17 mouse cellular contexts compared by ENCODE assay signal in the genomic region with DNA sequence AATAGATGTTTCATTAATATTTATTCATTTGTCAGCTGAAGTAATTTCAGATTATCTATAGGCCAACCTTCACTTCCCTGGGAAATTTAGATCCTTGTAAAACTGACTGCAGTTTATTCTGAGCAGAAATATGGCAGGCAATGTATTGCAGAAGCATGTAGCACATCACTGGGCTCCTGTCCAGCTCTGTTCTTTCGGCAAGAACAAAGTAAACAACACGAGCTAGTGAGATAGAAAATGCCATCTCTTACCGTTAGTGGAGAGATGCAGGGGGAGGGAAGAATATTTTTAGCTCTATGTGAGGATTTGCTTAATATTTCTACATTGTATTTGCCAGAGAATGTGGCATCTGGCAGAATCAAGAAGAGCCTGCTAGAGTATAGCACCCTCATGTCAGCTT. TPM values are rescaled to one million over a fixed set of nuclear protein-coding genes. Genes with fewer than 3 reads are reported as not detected.
A peak's percentile ranks its signal among the peaks of the same experiment; 100 is the strongest.
DNase-seq lines count a peak whose midpoint lies in the region; ATAC-seq and TF ChIP-seq lines count a peak whose summit lies in the region.
"Had no signal": no experiment of that assay in that cellular context is flagged by ENCODE, and none has a peak within 500 bp of the region (broad histone marks: within the 10 kb centered on the region; RNA-seq: fewer than 3 reads in every experiment).

No protein-coding gene starts in this region.

- no peaks in the 10 kb centered on the region for H3K9me3 ChIP-seq in forebrain, embryonic 16.5 days (ENCODE audit: control insufficient read depth, low read length)
- no peaks in the 10 kb centered on the region for H3K9me3 ChIP-seq in neural tube, embryonic 15.5 days (replicated peaks)
- H3K9me3 ChIP-seq: embryonic facial prominence, embryonic 13.5 days; midbrain, embryonic 15.5 days; neural tube, embryonic 13.5 days had no signal

- no peaks in the 10 kb centered on the region for H3K4me1 ChIP-seq in forebrain, embryonic 16.5 days (replicated peaks; ENCODE audit: control insufficient read depth, insufficient read depth, low read length)
- H3K4me1 ChIP-seq in neural tube, embryonic 15.5 days, result no peaks in the 10 kb centered on the region
- H3K4me1 ChIP-seq: embryonic facial prominence, embryonic 13.5 days; midbrain, embryonic 15.5 days; neural tube, embryonic 13.5 days had no signal

- H3K36me3 ChIP-seq in forebrain, embryonic 16.5 days (ENCODE audit: control insufficient read depth, insufficient read depth), result no peaks in the 10 kb centered on the region
- no peaks in the 10 kb centered on the region for H3K36me3 ChIP-seq in neural tube, embryonic 15.5 days
- H3K36me3 ChIP-seq: embryonic facial prominence, embryonic 13.5 days; midbrain, embryonic 15.5 days; neural tube, embryonic 13.5 days had no signal

- no peak for TF ChIP-seq CTCF in layer of hippocampus, adult 2 months (conservative IDR thresholded peaks at IDR 0.05)

- WGBS in forebrain, embryonic 16.5 days, result 35% methylated on average over 3 of the region's 3 CpGs
- 52% methylated on average over 3 of the region's 3 CpGs for WGBS in neural tube, embryonic 15.5 days

- peak; percentile 88 for ATAC-seq in forebrain, embryonic 16.5 days
- no peak for ATAC-seq in neural tube, embryonic 15.5 days (ENCODE audit: low FRiP score)
- ATAC-seq: inflammation-experienced regulatory T-cells, adult 6 months; liver, postnatal 0 days; midbrain, embryonic 15.5 days had no signal

- DNase-seq in left cerebral cortex, adult 18-20 months (ENCODE audit: low spot score in 2 of 2), result peak; percentile 41 to 52
- no peak for DNase-seq in left cerebral cortex, adult 11 months (ENCODE audit: low spot score)
- DNase-seq in layer of hippocampus, adult 2 months (ENCODE audit: low spot score in 2 of 2), result peak; percentile 50 to 71
- DNase-seq in right cerebral cortex, adult 2 months (ENCODE audit: low spot score in 2 of 2), result peak; percentile 61 to 64
- DNase-seq in embryo, embryonic 11 days, result no peak
- DNase-seq: gastrocnemius, adult 2 months; heart, postnatal 36 days; kidney, postnatal 10 days; liver, postnatal 0 days had no signal

- no peak overlapping the region for H3K4me3 ChIP-seq in forebrain, embryonic 16.5 days (replicated peaks; ENCODE audit: low read length)
- no peak overlapping the region for H3K4me3 ChIP-seq in layer of hippocampus, adult 2 months
- H3K4me3 ChIP-seq in neural tube, embryonic 15.5 days (replicated peaks), result no peak overlapping the region
- H3K4me3 ChIP-seq: embryonic facial prominence, embryonic 13.5 days; gastrocnemius, adult 2 months; midbrain, embryonic 15.5 days; neural tube, embryonic 13.5 days had no signal

- no peak overlapping the region for H3K4me2 ChIP-seq in forebrain, embryonic 16.5 days (ENCODE audit: low read length)
- H3K4me2 ChIP-seq in neural tube, embryonic 15.5 days, result no peak overlapping the region
- H3K4me2 ChIP-seq: embryonic facial prominence, embryonic 13.5 days; midbrain, embryonic 15.5 days; neural tube, embryonic 13.5 days had no signal

- no peaks in the 10 kb centered on the region for H3K27me3 ChIP-seq in forebrain, embryonic 16.5 days (replicated peaks; ENCODE audit: control insufficient read depth, insufficient read depth, low read length)
- no peaks in the 10 kb centered on the region for H3K27me3 ChIP-seq in neural tube, embryonic 15.5 days (replicated peaks)
- H3K27me3 ChIP-seq: CH12.LX; embryonic facial prominence, embryonic 13.5 days; midbrain, embryonic 15.5 days; neural tube, embryonic 13.5 days had no signal

- H3K27ac ChIP-seq in forebrain, embryonic 16.5 days (ENCODE audit: low read length), result 0 out of 2 replicates have a peak overlapping the region, but pooled peaks have one; percentile 1
- peak overlapping the region; percentile 81 for H3K27ac ChIP-seq in layer of hippocampus, adult 2 months
- H3K27ac ChIP-seq in neural tube, embryonic 15.5 days (replicated peaks), result no peak overlapping the region
- H3K27ac ChIP-seq: embryonic facial prominence, embryonic 13.5 days; gastrocnemius, adult 2 months; midbrain, embryonic 15.5 days; neural tube, embryonic 13.5 days had no signal

- H3K9ac ChIP-seq in forebrain, embryonic 16.5 days (replicated peaks; ENCODE audit: low read depth, low read length), result no peak overlapping the region
- no peak overlapping the region for H3K9ac ChIP-seq in neural tube, embryonic 15.5 days (replicated peaks)
- H3K9ac ChIP-seq: embryonic facial prominence, embryonic 13.5 days; liver, postnatal 0 days; midbrain, embryonic 15.5 days; neural tube, embryonic 13.5 days had no signal

RNA-seq across cellular contexts. Expression of a gene that starts 13.8 kb away (rescaled TPM):
- under 1 TPM in 1 of 2 experiments, not detected in 1; 0.12 TPM for total RNA-seq in left cerebral cortex, adult 18-20 months (2021)
- polyA plus RNA-seq in forebrain, embryonic 16.5 days (2015; fragmentation: Nextera tagmentation; extraction: Ambion mirVana), result 0.36 and 0.44 TPM in 2 replicates
- total RNA-seq in layer of hippocampus, adult 2 months (2021), result under 1 TPM in 1 of 2 experiments, not detected in 1; 0.31 TPM
- not detected in 2 replicates for polyA plus RNA-seq in neural tube, embryonic 15.5 days (2015; fragmentation: Nextera tagmentation; extraction: Ambion mirVana)
- total RNA-seq: CH12.LX; heart, postnatal 36 days had no signal
- polyA plus RNA-seq: embryonic facial prominence, embryonic 13.5 days; inflammation-experienced regulatory T-cells, adult 6 months; limb, embryonic 11.5 days; liver, postnatal 0 days; neural tube, embryonic 13.5 days had no signal

Comparison
In these comparisons a context has a peak if more than half of its experiments do, and no peak if none do; other contexts are left out.
1. DNase-seq: peak in left cerebral cortex, adult 18-20 months (2 of 2), layer of hippocampus, adult 2 months (2 of 2) and right cerebral cortex, adult 2 months (2 of 2); none in left cerebral cortex, adult 11 months (single experiment) and embryo, embryonic 11 days (single experiment).